Mouse (Mus musculus) intestine, embryonic 16.5 days (tissue): Measurements from ENCODE around the gene Tlr9. TPM values are rescaled to one million over a fixed set of nuclear protein-coding genes. Genes with fewer than 3 reads are reported as not detected.

Source experiments
- microRNA counts: library from miRNA; unstranded; fragments of <30 nt; microRNA quantifications from one replicate; lab custom pipeline; 2016
- microRNA-seq: library from miRNA; unstranded; fragments of <30 nt; microRNA quantifications from one replicate; pipeline ENCODE4, GENCODE M21; 2016
- polyA plus RNA-seq: library from polyadenylated mRNA; unstranded; fragments of >200 nt; fragmentation: Nextera tagmentation; extraction: Ambion mirVana; gene quantifications from 2 replicates; pipeline ENCODE4 v1.2.1, GENCODE M21; 2015

The Tlr9 gene
- polyA plus RNA-seq, 1 experiment from 2014 or later: 0.04 TPM

MicroRNA genes within 50 kb of the gene (microRNA counts, 519-probe panel; counts per million panel counts)
- microRNA mmu-let-7g (lab: Ali Mortazavi, UCI): 4,307 counts per million, percentile 99 among the panel's probes with 10 or more counts

Small RNA genes lying within 50 kb of the gene (microRNA-seq; reads per million reads assigned to microRNA genes)
- gene Mirlet7g: 85,876 reads per million, percentile 100 among the genes with 10 or more reads in this experiment

Other genes with a start within 250 kb of the Tlr9 start
- gene Col6a4, start 125.8 kb upstream of the Tlr9 start, polyA plus RNA-seq: 72.7 and 83.0 TPM in 2 replicates
- gene Glyctk, start 64.5 kb upstream of the Tlr9 start, polyA plus RNA-seq: 8.6 and 10.8 TPM in 2 replicates
- gene Wdr82, start 51.7 kb upstream of the Tlr9 start, polyA plus RNA-seq: 12.4 and 12.8 TPM in 2 replicates
- gene Ppm1m, start 22.9 kb upstream of the Tlr9 start, polyA plus RNA-seq: 23.4 and 26.3 TPM in 2 replicates
- gene Twf2, start 19.5 kb upstream of the Tlr9 start, polyA plus RNA-seq: 48.6 and 50.0 TPM in 2 replicates
- gene Alas1, start 26.1 kb downstream of the Tlr9 start, polyA plus RNA-seq: 129 and 131 TPM in 2 replicates
- gene Poc1a, start 58.5 kb downstream of the Tlr9 start, polyA plus RNA-seq: 27.0 and 29.1 TPM in 2 replicates
- gene Dusp7, start 146.0 kb downstream of the Tlr9 start, polyA plus RNA-seq: 4.8 and 6.3 TPM in 2 replicates
- gene Rpl29, start 206.9 kb downstream of the Tlr9 start, polyA plus RNA-seq: 866 and 931 TPM in 2 replicates
- 59.8 and 59.9 TPM in 2 replicates for gene Acy1, start 215.7 kb downstream of the Tlr9 start, polyA plus RNA-seq
- 34.3 and 34.4 TPM in 2 replicates for gene Abhd14b, start 224.9 kb downstream of the Tlr9 start, polyA plus RNA-seq
- gene Abhd14a, start 225.1 kb downstream of the Tlr9 start, polyA plus RNA-seq: 50.2 and 52.0 TPM in 2 replicates
- 30.5 and 32.6 TPM in 2 replicates for gene Pcbp4, start 230.7 kb downstream of the Tlr9 start, polyA plus RNA-seq
- 0.11 TPM in 2 replicates for gene Gpr62, start 243.3 kb downstream of the Tlr9 start, polyA plus RNA-seq